Mouse (Mus musculus): ENCODE measurements at regions not wholly inside any gene's neighbourhood (a gene's known extent, or its start where the extent isn't known, plus 50 kb on each side); places are given as distances from the start of the nearest gene placed in this dataset.

GRCm38 (mm10) chr2:166370776-166371175 lies 215.3 kb upstream of the Sulf2 start:
- no peak overlapping the region for H3K9ac ChIP-seq
- no peak overlapping the region for H3K4me2 ChIP-seq
- no peak for ATAC-seq (replicated peaks; ENCODE audit: low FRiP score)
- H3K4me3 ChIP-seq (replicated peaks), result no peak overlapping the region
- H3K9me3 ChIP-seq (replicated peaks), result no peaks in the 10 kb centered on the region
- no peaks in the 10 kb centered on the region for H3K36me3 ChIP-seq
- WGBS, result 87% methylated on average over 6 of the region's 6 CpGs
- no peaks in the 10 kb centered on the region for H3K27me3 ChIP-seq
- H3K27ac ChIP-seq, result no peak overlapping the region
- no peaks in the 10 kb centered on the region for H3K4me1 ChIP-seq

- H3K27me3 ChIP-seq, result peaks cover 18% of the 10 kb centered on the region; the same call in 1 of the 2 replicates
- WGBS, result 86% methylated on average over 6 of the region's 6 CpGs
- H3K36me3 ChIP-seq, result no peaks in the 10 kb centered on the region
- no peak overlapping the region for H3K4me3 ChIP-seq (replicated peaks)
- no peak overlapping the region for H3K9ac ChIP-seq
- H3K4me2 ChIP-seq, result no peak overlapping the region
- no peak overlapping the region for H3K27ac ChIP-seq
- no peak for ATAC-seq (replicated peaks; ENCODE audit: low FRiP score)
- H3K9me3 ChIP-seq (replicated peaks), result no peaks in the 10 kb centered on the region
- peaks cover 40% of the 10 kb centered on the region for H3K4me1 ChIP-seq
These were observed 206.2 kb upstream of the Sulf2 start for GRCm38 (mm10) chr2:166361645-166362044.

GRCm38 (mm10) chr2:166360786-166361185 lies 205.3 kb upstream of the Sulf2 start:
- WGBS, result 64% methylated on average over 3 of the region's 3 CpGs
- peaks cover 49% of the 10 kb centered on the region for H3K4me1 ChIP-seq
- no peaks in the 10 kb centered on the region for H3K36me3 ChIP-seq
- H3K4me3 ChIP-seq (replicated peaks), result no peak overlapping the region
- H3K9ac ChIP-seq, result no peak overlapping the region
- peaks cover 18% of the 10 kb centered on the region; the same call in 1 of the 2 replicates for H3K27me3 ChIP-seq
- ATAC-seq (replicated peaks; ENCODE audit: low FRiP score), result no peak
- no peak overlapping the region for H3K27ac ChIP-seq
- no peak overlapping the region for H3K4me2 ChIP-seq
- no peaks in the 10 kb centered on the region for H3K9me3 ChIP-seq (replicated peaks)

- Histone ChIP-seq H3K9ac (no peak overlapping the region), H3K27ac (no peak overlapping the region), H3K4me2 (no peak overlapping the region), H3K9me3 (replicated peaks) (no peaks in the 10 kb centered on the region), H3K4me1 (peaks cover 57% of the 10 kb centered on the region), H3K36me3 (no peaks in the 10 kb centered on the region), H3K4me3 (replicated peaks) (no peak overlapping the region), H3K27me3 (peaks cover 18% of the 10 kb centered on the region; the same call in 1 of the 2 replicates)
- 36% methylated on average over 13 of the region's 13 CpGs for WGBS
- ATAC-seq (replicated peaks; ENCODE audit: low FRiP score), result no peak
These were observed 204.5 kb upstream of the Sulf2 start for GRCm38 (mm10) chr2:166359995-166360394.

GRCm38 (mm10) chr2:166357824-166358223 lies 202.4 kb upstream of the Sulf2 start:
- H3K4me3 ChIP-seq (replicated peaks), result no peak overlapping the region
- 48% methylated on average over 7 of the region's 7 CpGs for WGBS

GRCm38 (mm10) chr2:166355944-166356343 lies 200.5 kb upstream of the Sulf2 start:
- no peak overlapping the region for H3K4me3 ChIP-seq (replicated peaks)
- peaks cover 61% of the 10 kb centered on the region for H3K4me1 ChIP-seq
- peaks cover 32% of the 10 kb centered on the region for H3K27me3 ChIP-seq
- H3K27ac ChIP-seq, result peak overlapping the region; percentile 51; the same call in 1 of the 2 replicates
- H3K4me2 ChIP-seq, result no peak overlapping the region
- H3K9ac ChIP-seq, result no peak overlapping the region
- 43% methylated on average over 7 of the region's 7 CpGs for WGBS
- H3K36me3 ChIP-seq, result no peaks in the 10 kb centered on the region
- ATAC-seq (replicated peaks; ENCODE audit: low FRiP score), result peak; percentile 69
- H3K9me3 ChIP-seq (replicated peaks), result no peaks in the 10 kb centered on the region

More at GRCm38 (mm10) chr2:166357824-166358223, 202.4 kb upstream of the Sulf2 start:
- H3K4me2 ChIP-seq, result no peak overlapping the region
- H3K9me3 ChIP-seq (replicated peaks), result no peaks in the 10 kb centered on the region
- H3K27me3 ChIP-seq, result peaks cover 30% of the 10 kb centered on the region
- H3K27ac ChIP-seq, result no peak overlapping the region
- no peak overlapping the region for H3K9ac ChIP-seq
- ATAC-seq (replicated peaks; ENCODE audit: low FRiP score), result no peak
- peaks cover 73% of the 10 kb centered on the region for H3K4me1 ChIP-seq
- H3K36me3 ChIP-seq, result no peaks in the 10 kb centered on the region

- Histone ChIP-seq H3K27ac (peak overlapping the region; percentile 51; the same call in 1 of the 2 replicates), H3K9ac (no peak overlapping the region)
- 21% methylated on average over 6 of the region's 6 CpGs for WGBS
These were observed 200.0 kb upstream of the Sulf2 start for GRCm38 (mm10) chr2:166355446-166355845.

GRCm38 (mm10) chr2:166354391-166354790 lies 198.9 kb upstream of the Sulf2 start:
- WGBS, result 73% methylated on average over 4 of the region's 4 CpGs
- peaks cover 53% of the 10 kb centered on the region for H3K4me1 ChIP-seq
- no peak for ATAC-seq (replicated peaks; ENCODE audit: low FRiP score)

More at GRCm38 (mm10) chr2:166355446-166355845, 200.0 kb upstream of the Sulf2 start:
- H3K4me3 ChIP-seq (replicated peaks), result no peak overlapping the region
- peaks cover 37% of the 10 kb centered on the region for H3K27me3 ChIP-seq
- H3K36me3 ChIP-seq, result no peaks in the 10 kb centered on the region
- H3K4me2 ChIP-seq, result no peak overlapping the region
- peaks cover 61% of the 10 kb centered on the region for H3K4me1 ChIP-seq
- ATAC-seq (replicated peaks; ENCODE audit: low FRiP score), result no peak
- no peaks in the 10 kb centered on the region for H3K9me3 ChIP-seq (replicated peaks)

GRCm38 (mm10) chr2:166353447-166354111 lies 198.1 kb upstream of the Sulf2 start:
- peaks cover 56% of the 10 kb centered on the region for H3K4me1 ChIP-seq
- peak overlapping the region; percentile 45; the same call in 1 of the 2 replicates for H3K27ac ChIP-seq
- 47% methylated on average over 12 of the region's 12 CpGs for WGBS
- ATAC-seq (replicated peaks; ENCODE audit: low FRiP score), result no peak
- no peak overlapping the region for H3K4me3 ChIP-seq (replicated peaks)
- H3K9me3 ChIP-seq (replicated peaks), result no peaks in the 10 kb centered on the region
- H3K9ac ChIP-seq, result no peak overlapping the region
- peaks cover 42% of the 10 kb centered on the region for H3K27me3 ChIP-seq
- H3K36me3 ChIP-seq, result no peaks in the 10 kb centered on the region
- H3K4me2 ChIP-seq, result no peak overlapping the region

More at GRCm38 (mm10) chr2:166354391-166354790, 198.9 kb upstream of the Sulf2 start:
- Histone ChIP-seq H3K9me3 (replicated peaks) (no peaks in the 10 kb centered on the region), H3K4me3 (replicated peaks) (no peak overlapping the region), H3K36me3 (no peaks in the 10 kb centered on the region), H3K4me2 (no peak overlapping the region), H3K27me3 (peaks cover 45% of the 10 kb centered on the region), H3K9ac (no peak overlapping the region), H3K27ac (peak overlapping the region; percentile 45; the same call in 1 of the 2 replicates)

GRCm38 (mm10) chr2:166351984-166352383 lies 196.5 kb upstream of the Sulf2 start:
- H3K4me3 ChIP-seq (replicated peaks), result no peak overlapping the region
- no peak overlapping the region for H3K27ac ChIP-seq
- H3K36me3 ChIP-seq, result no peaks in the 10 kb centered on the region
- ATAC-seq (replicated peaks; ENCODE audit: low FRiP score), result no peak
- H3K4me2 ChIP-seq, result no peak overlapping the region
- no peaks in the 10 kb centered on the region for H3K9me3 ChIP-seq (replicated peaks)
- H3K27me3 ChIP-seq, result peaks cover 51% of the 10 kb centered on the region
- H3K4me1 ChIP-seq, result peaks cover 63% of the 10 kb centered on the region
- 93% methylated on average over 5 of the region's 5 CpGs for WGBS
- no peak overlapping the region for H3K9ac ChIP-seq

GRCm38 (mm10) chr2:166351581-166351980 lies 196.1 kb upstream of the Sulf2 start:
- H3K36me3 ChIP-seq, result no peaks in the 10 kb centered on the region
- no peak overlapping the region for H3K4me2 ChIP-seq
- peaks cover 66% of the 10 kb centered on the region for H3K4me1 ChIP-seq
- H3K27me3 ChIP-seq, result peaks cover 53% of the 10 kb centered on the region
- no peaks in the 10 kb centered on the region for H3K9me3 ChIP-seq (replicated peaks)
- H3K27ac ChIP-seq, result no peak overlapping the region
- H3K9ac ChIP-seq, result no peak overlapping the region
- 83% methylated on average over 9 of the region's 9 CpGs for WGBS
- H3K4me3 ChIP-seq (replicated peaks), result no peak overlapping the region
- ATAC-seq (replicated peaks; ENCODE audit: low FRiP score), result no peak

- Histone ChIP-seq H3K36me3 (no peaks in the 10 kb centered on the region), H3K27ac (peak overlapping the region; percentile 42; the same call in 1 of the 2 replicates), H3K9me3 (replicated peaks) (no peaks in the 10 kb centered on the region), H3K4me3 (replicated peaks) (no peak overlapping the region), H3K9ac (no peak overlapping the region), H3K4me2 (no peak overlapping the region), H3K4me1 (peaks cover 63% of the 10 kb centered on the region), H3K27me3 (peaks cover 53% of the 10 kb centered on the region)
- no peak for ATAC-seq (replicated peaks; ENCODE audit: low FRiP score)
- 13% methylated on average over 10 of the region's 10 CpGs for WGBS
These were observed 193.2 kb upstream of the Sulf2 start for GRCm38 (mm10) chr2:166348654-166349053.

Data from kidney, embryonic 15.5 days (tissue).